Mouse (Mus musculus): Measurements from ENCODE around the gene Sult6b2.

- TF ChIP-seq EP300 (IDR thresholded peaks at IDR 0.05) (no peak), CTCF (IDR thresholded peaks at IDR 0.05) (no peak)
Observed at GRCm38 (mm10) chr6:142758562-142758961, 45.7 kb downstream of the Sult6b2 start.

Measured in lung, postnatal 0 days (tissue).